Mouse (Mus musculus): Measurements from ENCODE around the gene Ak3. TPM values are rescaled to one million over a fixed set of nuclear protein-coding genes. Genes with fewer than 3 reads are reported as not detected.
A peak's percentile ranks its signal among the peaks of the same experiment; 100 is the strongest.

The Ak3 gene
- polyA plus RNA-seq, 1 experiment from 2014 or later = 75.3 TPM

DNA sequence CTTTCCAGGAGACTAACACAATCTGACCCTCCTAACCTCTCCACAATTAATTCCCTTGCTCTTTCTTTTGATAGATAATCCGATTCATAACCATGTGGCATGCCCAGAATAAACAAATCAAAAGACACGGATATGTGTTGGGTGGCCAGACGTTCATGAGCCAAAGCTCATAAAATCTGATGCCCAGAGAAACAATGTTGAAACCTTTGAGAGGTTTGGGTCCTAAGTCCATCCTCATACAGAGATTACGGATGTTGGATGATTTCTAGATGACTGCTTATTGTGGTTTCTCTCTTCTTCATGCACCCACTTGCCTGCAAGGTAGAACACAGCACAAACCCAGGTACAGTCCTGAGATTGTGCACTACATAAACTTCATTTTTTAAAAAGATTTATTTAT lies 7.6 kb downstream of the Ak3 start:
- WGBS = 95% methylated on average over 4 of the region's 4 CpGs
- no peaks in the 10 kb centered on the region for H3K9me3 ChIP-seq

DNA sequence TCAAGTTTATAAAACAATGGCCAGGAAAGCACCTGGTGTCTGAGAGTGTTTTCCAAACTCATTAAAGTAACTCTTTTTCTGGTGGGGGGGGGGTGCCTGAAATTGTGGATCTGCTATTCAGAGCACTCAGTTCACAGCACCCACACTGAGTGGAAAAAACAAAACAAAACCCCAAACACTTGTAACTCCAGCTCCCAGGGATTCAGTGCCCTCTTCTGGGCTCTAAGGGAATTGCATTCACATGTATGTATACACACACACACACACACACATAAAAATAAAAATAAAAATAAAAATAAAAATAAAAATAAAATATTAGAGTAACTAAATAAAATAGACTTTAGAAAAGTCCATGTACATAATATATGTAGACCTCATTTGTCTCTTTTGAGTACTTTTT lies 8.4 kb downstream of the Ak3 start:
- Histone ChIP-seq H3K27me3 (no peaks in the 10 kb centered on the region), H3K36me3 (peaks cover 7% of the 10 kb centered on the region; the same call in 1 of the 2 replicates), H3K27ac (replicated peaks) (no peak overlapping the region), H3K9ac (no peak overlapping the region), H3K4me1 (replicated peaks) (peaks cover 4% of the 10 kb centered on the region; the same call in 1 of the 2 replicates), H3K4me2 (no peak overlapping the region), H3K9me3 (no peaks in the 10 kb centered on the region), H3K4me3 (no peak overlapping the region)
- ATAC-seq (ENCODE audit: low FRiP score, low read depth) = no peak

More for the DNA sequence above, 7.6 kb downstream of the Ak3 start:
- peaks cover 8% of the 10 kb centered on the region; the same call in 1 of the 2 replicates for H3K4me1 ChIP-seq (replicated peaks)
- no peak overlapping the region for H3K9ac ChIP-seq
- H3K36me3 ChIP-seq = peaks cover 7% of the 10 kb centered on the region; the same call in 1 of the 2 replicates
- no peak overlapping the region for H3K27ac ChIP-seq (replicated peaks)
- ATAC-seq (ENCODE audit: low FRiP score, low read depth) = no peak
- H3K4me3 ChIP-seq = no peak overlapping the region
- no peak overlapping the region for H3K4me2 ChIP-seq
- H3K27me3 ChIP-seq = no peaks in the 10 kb centered on the region

DNA sequence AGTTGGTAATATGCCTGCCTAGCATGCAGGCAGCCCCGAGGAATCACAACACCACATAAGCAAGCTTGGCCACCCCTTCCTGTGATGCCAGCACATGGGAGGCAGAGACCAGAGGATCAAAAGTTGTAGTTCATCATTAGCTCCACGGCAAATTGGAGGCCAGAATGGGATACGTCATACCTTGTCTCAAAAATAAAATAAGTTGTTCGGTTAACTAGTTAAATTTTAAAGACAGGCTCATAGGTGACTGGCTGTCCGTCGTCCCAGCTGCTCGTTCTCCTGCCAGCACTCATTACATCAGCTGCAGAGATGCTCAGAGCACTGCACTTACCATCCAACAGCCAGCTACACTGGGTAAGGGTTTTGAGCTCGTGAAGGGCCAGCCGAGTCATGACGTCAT lies 10.2 kb downstream of the Ak3 start:
- no peaks in the 10 kb centered on the region for H3K27me3 ChIP-seq
- ATAC-seq (ENCODE audit: low FRiP score, low read depth) = no peak
- peaks cover 7% of the 10 kb centered on the region; the same call in 1 of the 2 replicates for H3K36me3 ChIP-seq
- no peak overlapping the region for H3K9ac ChIP-seq
- no peaks in the 10 kb centered on the region for H3K9me3 ChIP-seq
- no peak overlapping the region for H3K4me2 ChIP-seq
- H3K4me1 ChIP-seq (replicated peaks) = no peaks in the 10 kb centered on the region
- H3K4me3 ChIP-seq = no peak overlapping the region
- WGBS = 95% methylated on average over 10 of the region's 10 CpGs
- no peak overlapping the region for H3K27ac ChIP-seq (replicated peaks)

DNA sequence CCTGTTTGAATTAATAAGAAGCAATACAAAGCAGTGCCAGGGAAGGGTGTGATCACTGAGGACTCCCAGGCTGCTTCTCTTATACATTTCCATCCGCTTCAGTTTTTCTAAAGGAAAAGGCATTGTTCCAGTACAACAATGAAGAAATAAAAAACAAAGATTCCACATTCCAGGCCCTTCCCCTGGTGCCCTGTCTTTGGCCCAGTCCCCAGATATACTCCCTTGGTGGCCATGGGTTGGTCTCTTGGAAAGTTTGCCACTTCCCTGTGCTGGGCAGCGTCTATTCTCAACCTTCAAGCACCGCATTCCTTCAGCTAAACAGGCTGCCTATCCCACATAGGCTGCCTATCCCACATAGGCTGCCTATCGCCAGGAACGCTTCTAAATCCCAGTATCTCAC lies 10.7 kb downstream of the Ak3 start:
- Histone ChIP-seq H3K4me1 (replicated peaks) (no peaks in the 10 kb centered on the region), H3K4me3 (no peak overlapping the region), H3K36me3 (peaks cover 7% of the 10 kb centered on the region; the same call in 1 of the 2 replicates), H3K4me2 (no peak overlapping the region), H3K27me3 (no peaks in the 10 kb centered on the region), H3K9me3 (no peaks in the 10 kb centered on the region), H3K27ac (replicated peaks) (no peak overlapping the region), H3K9ac (no peak overlapping the region)
- no peak for ATAC-seq (ENCODE audit: low FRiP score, low read depth)
- WGBS = 79% methylated on average over 5 of the region's 5 CpGs

DNA sequence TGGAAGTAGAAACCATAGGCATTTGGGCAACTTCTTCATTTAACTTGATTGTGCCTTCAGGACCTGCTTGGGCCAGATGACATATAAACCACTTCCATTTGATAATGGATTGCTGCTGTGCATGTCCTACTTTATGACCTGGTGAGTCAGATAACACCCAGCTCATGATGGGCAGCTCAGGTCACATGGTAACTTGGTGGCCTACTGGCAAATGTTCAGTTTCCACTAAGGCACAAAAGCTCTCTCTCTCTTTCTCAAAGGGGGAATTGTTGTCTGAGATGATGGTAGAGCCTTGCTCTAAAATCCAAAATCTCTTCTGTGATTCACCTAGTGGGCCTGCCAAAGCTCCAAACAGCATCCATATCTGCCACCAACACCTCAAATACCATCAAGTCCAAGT lies 15.1 kb downstream of the Ak3 start:
- H3K9ac ChIP-seq = no peak overlapping the region
- no peaks in the 10 kb centered on the region for H3K27me3 ChIP-seq
- no peaks in the 10 kb centered on the region for H3K9me3 ChIP-seq
- no peak overlapping the region for H3K4me3 ChIP-seq
- H3K36me3 ChIP-seq = peaks cover 15% of the 10 kb centered on the region; the same call in 1 of the 2 replicates
- H3K4me2 ChIP-seq = no peak overlapping the region
- no peak overlapping the region for H3K27ac ChIP-seq (replicated peaks)
- ATAC-seq (ENCODE audit: low FRiP score, low read depth) = no peak
- H3K4me1 ChIP-seq (replicated peaks) = no peaks in the 10 kb centered on the region

DNA sequence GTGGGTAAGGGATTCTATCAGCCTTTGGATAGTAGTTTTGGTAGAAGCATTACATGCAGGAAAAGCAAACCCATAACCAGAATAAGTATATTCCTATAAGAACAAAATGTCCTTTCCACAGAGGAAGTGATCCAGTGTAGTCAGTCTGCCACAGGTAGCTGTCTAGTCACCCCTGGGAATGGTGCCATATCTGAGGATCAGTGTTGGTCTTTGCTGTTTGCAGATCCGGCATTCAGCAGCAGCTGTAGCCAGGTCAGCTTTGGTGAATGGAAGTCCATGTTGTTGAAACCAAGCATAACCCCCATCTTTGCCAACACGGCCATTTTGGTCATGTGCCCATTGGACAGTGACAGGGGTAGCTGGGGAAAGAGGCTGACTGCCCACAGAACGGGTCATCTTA lies 16.0 kb downstream of the Ak3 start:
- no peak for ATAC-seq (ENCODE audit: low FRiP score, low read depth)

DNA sequence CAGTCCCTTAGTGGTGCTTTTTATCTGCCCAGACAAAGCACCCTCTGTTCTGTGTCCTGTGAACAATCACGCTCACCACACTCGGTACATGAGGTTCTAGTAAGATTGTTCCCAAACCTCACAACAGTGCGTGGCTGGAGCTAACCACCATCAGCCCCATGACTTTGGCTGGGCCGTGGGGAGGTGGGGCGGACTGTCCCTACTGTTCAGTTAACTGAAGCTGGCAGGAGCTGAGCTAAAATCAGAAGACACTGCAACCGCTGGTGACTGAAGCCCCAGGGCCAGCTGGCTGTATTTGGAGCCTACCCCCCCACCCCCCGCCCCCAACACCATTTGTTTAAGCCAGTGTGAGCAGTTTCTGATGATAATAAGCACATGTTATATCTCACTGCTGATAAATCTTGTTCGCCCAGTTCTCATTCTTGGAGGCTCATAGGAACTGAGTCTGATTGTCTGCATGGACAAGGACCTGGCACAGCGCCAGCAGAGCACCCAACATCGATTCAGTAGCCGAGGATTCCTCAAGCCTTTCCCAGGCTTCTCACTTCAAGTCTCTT lies 23.3 kb downstream of the Ak3 start:
- 58% methylated on average over 11 of the region's 11 CpGs for WGBS
- H3K27me3 ChIP-seq = no peaks in the 10 kb centered on the region
- H3K9ac ChIP-seq = no peak overlapping the region
- H3K4me3 ChIP-seq = no peak overlapping the region
- H3K9me3 ChIP-seq = no peaks in the 10 kb centered on the region
- H3K4me1 ChIP-seq (replicated peaks) = no peaks in the 10 kb centered on the region
- H3K36me3 ChIP-seq = peaks cover 41% of the 10 kb centered on the region
- peak overlapping the region; percentile 45; the same call in 1 of the 2 replicates for H3K27ac ChIP-seq (replicated peaks)
- H3K4me2 ChIP-seq = no peak overlapping the region
- ATAC-seq (ENCODE audit: low FRiP score, low read depth) = peak; percentile 83

More for the DNA sequence above, 16.0 kb downstream of the Ak3 start:
- no peak overlapping the region for H3K4me3 ChIP-seq
- 93% methylated on average over 3 of the region's 3 CpGs for WGBS
- H3K27ac ChIP-seq (replicated peaks) = no peak overlapping the region
- H3K4me2 ChIP-seq = no peak overlapping the region
- H3K9ac ChIP-seq = no peak overlapping the region
- H3K9me3 ChIP-seq = no peaks in the 10 kb centered on the region
- 0 out of 2 replicates have a peak, but pooled peaks cover 8% of the 10 kb centered on the region for H3K36me3 ChIP-seq
- H3K4me1 ChIP-seq (replicated peaks) = no peaks in the 10 kb centered on the region
- no peaks in the 10 kb centered on the region for H3K27me3 ChIP-seq

DNA sequence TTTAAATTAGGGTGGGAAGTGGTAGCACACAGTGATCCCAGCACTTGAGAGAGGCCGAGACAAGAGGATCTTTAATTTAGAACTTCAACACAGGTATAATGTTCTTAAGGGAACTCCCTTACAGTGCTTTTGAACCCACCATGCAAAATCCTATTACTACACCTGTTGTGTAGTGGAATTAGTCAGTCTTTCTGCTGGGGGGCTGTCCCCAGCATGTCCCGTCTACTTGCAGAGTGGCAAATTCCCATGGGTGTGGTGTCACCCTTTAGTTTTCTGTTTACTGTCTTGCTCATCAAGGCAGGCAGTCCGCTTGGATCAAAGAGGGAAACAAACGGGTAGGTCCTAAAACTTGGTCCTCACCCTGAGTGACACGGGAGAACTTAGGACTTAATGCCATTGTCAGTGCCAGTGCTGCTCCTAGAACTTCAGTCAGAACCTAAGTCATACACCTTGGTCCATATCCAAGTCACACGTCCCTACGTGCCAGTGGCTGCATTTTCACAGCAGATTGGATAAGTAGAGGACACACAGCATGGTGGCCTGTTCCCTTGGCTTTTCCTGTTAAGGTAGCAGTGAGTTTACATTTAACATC lies 25.9 kb downstream of the Ak3 start:
- Histone ChIP-seq H3K9me3 (no peaks in the 10 kb centered on the region), H3K9ac (no peak overlapping the region), H3K27me3 (no peaks in the 10 kb centered on the region), H3K27ac (replicated peaks) (no peak overlapping the region), H3K4me2 (no peak overlapping the region), H3K4me1 (replicated peaks) (no peaks in the 10 kb centered on the region), H3K36me3 (peaks cover 56% of the 10 kb centered on the region), H3K4me3 (no peak overlapping the region)
- 96% methylated on average over 7 of the region's 7 CpGs for WGBS
- ATAC-seq (ENCODE audit: low FRiP score, low read depth) = no peak

DNA sequence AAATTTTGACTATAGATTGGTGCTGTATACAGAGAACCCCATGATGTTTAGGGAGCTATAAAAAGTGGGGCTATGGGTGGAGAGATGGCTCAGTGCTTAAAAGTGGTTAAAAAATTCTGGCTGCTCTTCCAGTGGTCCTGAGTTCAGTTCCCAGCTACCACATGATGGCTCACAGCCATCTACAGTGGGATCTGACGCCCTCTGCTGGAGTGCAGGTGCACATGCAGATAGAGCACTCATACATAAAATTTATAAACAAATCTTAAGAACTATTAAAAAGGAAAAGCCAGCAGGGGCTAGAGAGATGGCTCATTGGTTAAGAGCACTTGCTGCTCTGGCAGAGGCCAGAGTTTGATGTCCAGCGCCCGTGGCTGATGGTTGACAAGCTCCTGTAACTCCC lies 28.1 kb downstream of the Ak3 start:
- 92% methylated on average over 3 of the region's 3 CpGs for WGBS
- no peak overlapping the region for H3K4me2 ChIP-seq
- H3K36me3 ChIP-seq = peaks cover 56% of the 10 kb centered on the region
- H3K9me3 ChIP-seq = no peaks in the 10 kb centered on the region
- H3K9ac ChIP-seq = no peak overlapping the region
- ATAC-seq (ENCODE audit: low FRiP score, low read depth) = no peak
- H3K4me1 ChIP-seq (replicated peaks) = no peaks in the 10 kb centered on the region
- no peak overlapping the region for H3K27ac ChIP-seq (replicated peaks)
- H3K27me3 ChIP-seq = no peaks in the 10 kb centered on the region
- H3K4me3 ChIP-seq = no peak overlapping the region

DNA sequence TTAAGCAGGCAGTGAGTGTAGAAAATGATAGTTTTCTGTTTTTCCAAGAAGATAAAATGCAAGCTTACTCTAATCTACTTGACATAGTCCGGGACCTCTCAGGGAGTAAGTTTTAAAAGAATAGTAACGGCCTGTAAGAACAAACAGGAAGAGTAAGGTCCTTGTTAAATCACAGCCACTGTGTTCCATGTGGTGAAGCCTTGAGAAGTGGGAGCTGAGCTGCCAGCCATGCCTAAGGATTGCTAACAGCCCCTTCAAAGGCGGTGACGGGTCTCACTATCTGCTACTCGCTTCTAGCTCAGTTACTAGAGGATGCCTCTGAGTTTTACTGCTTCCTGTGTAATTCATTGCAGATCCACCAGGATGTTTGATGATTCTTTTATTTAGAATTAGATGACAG lies 31.0 kb downstream of the Ak3 start:
- H3K4me3 ChIP-seq = no peak overlapping the region
- H3K9ac ChIP-seq = no peak overlapping the region
- no peak overlapping the region for H3K27ac ChIP-seq (replicated peaks)
- no peaks in the 10 kb centered on the region for H3K27me3 ChIP-seq
- H3K4me2 ChIP-seq = no peak overlapping the region
- ATAC-seq (ENCODE audit: low FRiP score, low read depth) = no peak
- H3K36me3 ChIP-seq = peaks cover 56% of the 10 kb centered on the region
- H3K9me3 ChIP-seq = no peaks in the 10 kb centered on the region
- no peaks in the 10 kb centered on the region for H3K4me1 ChIP-seq (replicated peaks)
- WGBS = 89% methylated on average over 5 of the region's 5 CpGs

DNA sequence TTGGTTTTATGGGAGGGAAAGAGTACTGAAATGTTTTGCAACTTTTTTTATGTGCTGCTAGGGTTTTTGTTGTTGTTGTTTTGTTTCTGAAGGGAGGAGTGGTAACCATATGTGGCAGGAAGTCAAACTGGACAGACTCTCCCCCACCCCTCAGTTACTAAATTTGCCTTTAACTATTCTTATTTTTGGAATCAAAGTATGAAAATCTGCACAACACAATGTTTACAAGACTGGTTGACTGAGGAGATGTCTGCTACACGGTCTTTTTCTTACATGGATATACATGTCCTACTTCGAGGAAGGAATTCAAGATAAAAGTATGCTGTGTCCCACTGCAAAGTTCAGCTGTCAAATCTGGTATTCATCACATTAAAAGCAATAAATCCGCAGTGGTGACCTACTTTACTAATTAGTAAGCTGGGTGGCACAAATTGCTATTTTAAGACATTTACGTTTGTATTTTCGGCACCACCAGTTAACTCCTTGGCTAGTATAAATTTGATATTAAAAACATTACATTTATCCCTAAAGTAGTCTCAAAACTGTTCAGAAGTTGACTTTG lies 31.5 kb downstream of the Ak3 start:
- Histone ChIP-seq H3K27ac (replicated peaks) (no peak overlapping the region), H3K9ac (no peak overlapping the region), H3K9me3 (no peaks in the 10 kb centered on the region), H3K4me3 (no peak overlapping the region), H3K27me3 (no peaks in the 10 kb centered on the region), H3K36me3 (peaks cover 56% of the 10 kb centered on the region), H3K4me1 (replicated peaks) (no peaks in the 10 kb centered on the region), H3K4me2 (no peak overlapping the region)
- 92% methylated on average over 5 of the region's 5 CpGs for WGBS
- ATAC-seq (ENCODE audit: low FRiP score, low read depth) = no peak

DNA sequence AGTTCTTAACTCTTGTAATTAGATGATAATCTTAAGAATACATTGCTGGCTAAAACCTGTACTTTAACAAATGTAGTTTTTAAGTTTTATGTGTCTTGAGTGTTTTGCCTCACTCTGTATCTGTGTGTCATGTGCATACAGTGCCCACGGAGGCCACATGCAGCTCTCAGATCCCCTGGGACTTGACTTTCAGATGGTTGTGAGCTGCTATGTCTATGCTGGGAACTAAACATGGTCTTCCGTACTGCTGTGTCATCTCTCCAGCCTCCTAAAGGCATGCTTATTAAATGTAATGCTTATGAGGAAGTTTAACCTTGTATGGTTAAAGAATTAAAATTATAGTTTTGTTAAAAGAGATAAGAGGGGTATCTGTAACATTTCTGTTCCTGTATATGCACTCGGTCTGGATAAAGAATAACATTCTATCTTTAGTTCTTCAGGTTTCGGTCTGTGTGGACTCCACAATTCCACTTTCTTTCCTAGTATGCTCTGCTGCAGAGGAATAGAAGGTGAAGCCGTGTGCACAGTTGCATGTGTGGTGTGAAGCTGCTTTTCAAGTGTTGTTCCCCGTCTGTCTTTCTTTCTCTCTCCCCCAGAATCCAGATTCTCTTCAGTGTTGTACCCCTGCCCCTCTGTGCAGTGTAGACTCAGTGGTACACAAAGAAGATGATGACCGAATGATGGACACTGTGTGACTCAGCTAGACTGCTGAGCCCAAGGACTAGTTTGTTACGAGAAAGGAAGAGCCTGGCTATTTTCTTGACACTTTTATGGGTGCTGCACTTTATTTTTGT lies 32.2 kb downstream of the Ak3 start:
- H3K9me3 ChIP-seq = no peaks in the 10 kb centered on the region
- H3K4me1 ChIP-seq (replicated peaks) = no peaks in the 10 kb centered on the region
- H3K27ac ChIP-seq (replicated peaks) = no peak overlapping the region
- H3K9ac ChIP-seq = no peak overlapping the region
- H3K4me3 ChIP-seq = no peak overlapping the region
- no peak for ATAC-seq (ENCODE audit: low FRiP score, low read depth)
- peaks cover 56% of the 10 kb centered on the region for H3K36me3 ChIP-seq
- WGBS = 88% methylated on average over 8 of the region's 8 CpGs
- no peaks in the 10 kb centered on the region for H3K27me3 ChIP-seq
- no peak overlapping the region for H3K4me2 ChIP-seq
